Mouse (Mus musculus) small intestine, adult 2 months (tissue): ENCODE results near the gene Strip1.

Experiments
- CTCF ChIP-seq: fragments of 200-500 bp; IDR thresholded peaks from 2 replicates; pipeline ENCODE4 v1.5.1; 2012; ENCODE audit warnings: low read depth, mild to moderate bottlenecking, control low read depth, inconsistent platforms, low read length, moderate library complexity, mixed read lengths; ENCODE audit not compliant: insufficient replicate concordance, insufficient read length; ENCODE audit errors: extremely low read depth
- POLR2A ChIP-seq: fragments of 200-500 bp; IDR thresholded peaks from 2 replicates; pipeline ENCODE4 v1.6.1; 2012; ENCODE audit warnings: low read depth, mild to moderate bottlenecking, control low read depth, inconsistent platforms, low read length, moderate library complexity

- TF ChIP-seq CTCF, result no peak
- no peak for TF ChIP-seq POLR2A
These were observed 33.7 kb downstream of the Strip1 start for GRCm38 (mm10) chr3:107597586-107598389.
